Mouse (Mus musculus): ENCODE results near the gene Kctd15.

Gene Kctd15

DNA sequence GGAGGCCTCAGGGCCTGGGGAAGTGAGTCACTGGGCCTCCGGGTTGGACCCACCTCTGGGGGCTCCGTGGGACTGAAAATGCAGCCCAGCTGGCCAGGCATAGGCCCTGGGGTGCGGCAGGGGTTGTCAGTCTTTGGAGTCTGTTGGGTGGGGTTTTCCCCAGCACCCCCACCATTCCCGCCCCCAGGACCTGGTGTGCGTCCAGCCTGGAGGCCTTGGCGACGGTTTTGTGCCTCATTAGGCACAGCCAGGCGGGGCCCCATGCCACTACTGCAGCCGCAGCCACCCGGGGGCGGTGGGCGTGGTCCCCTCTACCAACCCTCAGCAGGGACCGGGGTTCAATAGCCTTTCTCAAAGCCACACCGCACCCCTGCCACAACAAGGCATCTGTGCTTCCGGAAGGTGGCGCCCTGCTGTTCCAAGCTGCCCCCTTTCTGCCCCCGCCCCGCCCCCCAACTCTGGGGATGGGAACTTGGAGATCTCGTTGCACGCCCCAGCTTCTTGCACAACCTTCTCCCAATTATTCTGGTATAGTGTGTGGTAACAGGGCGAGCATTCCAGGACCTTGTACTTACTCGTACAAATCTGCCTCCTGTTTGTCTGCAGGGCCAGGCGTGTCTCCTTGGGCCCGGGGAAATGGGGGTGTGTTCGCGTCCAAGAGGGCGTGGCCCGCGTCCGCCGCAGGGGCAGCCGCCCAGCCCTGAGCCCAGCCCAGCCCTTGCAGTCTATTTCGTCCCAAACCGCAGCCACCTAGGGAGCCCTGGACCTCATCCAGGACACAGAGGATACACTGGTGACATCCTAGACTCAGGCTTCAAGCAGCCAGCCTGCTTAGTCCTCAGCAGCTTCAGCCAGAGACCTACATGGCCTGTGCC, 26.1 kb downstream of the Kctd15 start:
- peak; percentile 93 for DNase-seq (ENCODE audit: extremely low read depth, low read depth, low spot score)

DNA sequence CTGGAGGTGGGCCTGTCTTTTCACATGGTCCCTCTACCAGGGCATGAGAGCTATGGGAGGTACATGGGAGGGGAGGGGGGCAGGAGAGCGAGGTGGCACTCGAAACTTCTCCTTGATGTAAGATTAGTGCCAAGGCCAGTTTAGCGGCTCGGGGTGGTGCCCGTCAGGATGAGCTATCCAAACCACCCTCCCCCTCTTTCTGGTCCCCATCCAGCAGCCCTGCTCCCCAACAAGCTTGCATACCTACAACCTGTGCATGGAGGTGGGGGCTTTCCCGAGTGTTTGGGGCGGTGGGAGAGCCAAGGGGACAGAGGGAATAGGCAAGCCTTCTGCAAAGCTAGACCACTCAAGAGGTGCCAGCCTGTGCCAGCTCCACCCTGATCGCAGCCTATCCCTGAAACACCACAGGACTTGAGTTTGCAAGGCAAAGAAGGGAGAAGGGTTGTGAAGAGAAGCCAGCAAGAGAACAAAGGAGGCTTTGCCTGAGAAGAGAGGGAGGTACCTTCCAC, 26.8 kb downstream of the Kctd15 start:
- DNase-seq (ENCODE audit: extremely low read depth, low read depth, low spot score): no peak

DNA sequence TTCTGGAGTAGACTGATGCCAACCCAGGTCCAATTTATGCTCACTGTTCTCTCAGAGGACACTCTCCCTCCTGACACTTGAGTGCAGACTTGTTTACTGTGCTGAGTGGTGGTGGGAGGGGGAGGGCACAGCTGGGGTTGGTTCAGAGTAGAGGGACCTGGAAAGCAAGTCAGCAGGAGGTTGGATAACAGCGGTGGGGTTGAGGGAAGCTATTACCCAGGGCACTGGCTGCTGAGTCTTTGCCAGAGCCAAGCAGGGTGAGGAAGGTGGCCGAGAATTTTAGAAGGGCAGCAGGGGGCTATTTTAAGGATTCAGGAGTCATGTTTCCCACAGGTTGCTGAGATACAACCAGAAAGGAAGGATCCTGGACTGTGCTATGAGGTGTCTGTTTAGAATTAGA, 36.1 kb downstream of the Kctd15 start:
- no peak for DNase-seq (ENCODE audit: extremely low read depth, low read depth, low spot score)

DNA sequence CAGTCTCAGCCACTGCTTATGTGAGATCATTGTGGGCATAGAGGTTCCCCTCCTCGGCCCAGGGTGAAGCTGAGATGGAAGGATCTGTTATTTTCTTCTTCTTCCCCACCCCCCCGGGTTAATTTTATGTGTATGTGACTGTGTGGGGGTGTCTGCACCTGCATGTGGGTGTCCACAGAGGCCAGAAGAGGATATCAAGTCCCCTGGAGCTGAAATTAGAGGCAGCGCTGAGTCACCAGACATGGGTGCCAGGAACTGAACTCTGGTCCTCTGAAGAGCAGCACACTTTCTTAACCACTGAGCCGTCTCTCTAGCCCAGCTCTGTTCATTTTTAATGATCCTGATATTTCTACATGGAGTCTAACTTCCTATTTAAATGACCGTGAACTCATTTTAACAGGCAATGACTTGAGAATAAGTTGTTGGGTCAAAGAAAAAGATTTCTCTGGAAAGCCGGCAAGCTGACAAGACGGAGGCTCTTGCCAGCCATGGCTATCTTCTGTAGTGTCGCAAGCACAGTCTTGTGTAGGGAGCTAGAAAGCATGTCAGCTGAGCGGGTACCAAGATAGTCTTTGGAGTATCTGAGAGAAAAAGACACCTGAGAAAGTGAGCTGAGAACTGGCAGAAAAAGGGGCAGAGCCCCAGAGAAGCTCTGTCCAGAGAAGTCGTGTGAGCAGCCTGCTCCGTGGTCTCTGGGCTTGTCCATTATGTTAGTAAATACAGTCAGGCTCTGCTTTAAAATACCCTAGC, 38.2 kb downstream of the Kctd15 start:
- no peak for DNase-seq (ENCODE audit: extremely low read depth, low read depth, low spot score)

DNA sequence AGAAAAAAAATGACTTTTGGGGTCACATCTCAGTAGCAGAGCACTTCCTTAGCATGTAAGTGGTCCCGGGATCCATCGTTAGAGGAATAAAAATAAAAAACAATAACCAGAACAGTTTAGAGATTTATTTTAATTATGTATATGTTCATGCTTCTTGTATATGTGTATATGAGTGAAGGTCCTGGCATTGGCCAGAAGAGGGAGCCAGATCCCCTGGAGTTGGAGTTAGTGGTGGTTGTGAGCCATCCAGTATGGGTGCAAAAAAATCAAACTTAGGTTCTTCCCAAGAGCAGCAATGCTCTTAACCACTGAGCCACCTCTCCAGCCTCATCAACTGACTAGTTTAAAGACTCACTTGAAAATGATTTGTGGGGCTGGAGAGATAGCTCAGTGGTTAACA, 40.3 kb downstream of the Kctd15 start:
- no peak for DNase-seq (ENCODE audit: extremely low read depth, low read depth, low spot score)

DNA sequence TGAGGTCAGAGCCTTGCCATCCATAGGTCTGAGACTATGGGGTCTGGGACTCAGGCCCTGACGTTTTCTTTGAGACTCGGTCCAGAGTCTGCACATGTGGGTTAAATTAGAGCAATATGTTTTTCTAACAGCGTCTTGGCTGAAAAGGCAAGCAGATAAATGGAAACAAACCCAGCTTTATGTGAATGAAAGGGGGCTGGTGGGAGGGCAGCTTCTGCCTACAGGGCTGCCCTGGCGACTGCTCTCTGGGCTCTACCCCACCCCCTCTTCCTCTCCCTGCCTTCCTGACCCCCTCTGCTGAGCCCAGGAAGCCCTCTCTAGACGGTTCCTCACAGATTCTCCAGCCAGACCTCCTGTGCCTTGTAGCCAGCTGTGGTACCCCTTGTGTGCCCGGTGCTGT, 46.1 kb downstream of the Kctd15 start:
- no peak for DNase-seq (ENCODE audit: extremely low read depth, low read depth, low spot score)

DNA sequence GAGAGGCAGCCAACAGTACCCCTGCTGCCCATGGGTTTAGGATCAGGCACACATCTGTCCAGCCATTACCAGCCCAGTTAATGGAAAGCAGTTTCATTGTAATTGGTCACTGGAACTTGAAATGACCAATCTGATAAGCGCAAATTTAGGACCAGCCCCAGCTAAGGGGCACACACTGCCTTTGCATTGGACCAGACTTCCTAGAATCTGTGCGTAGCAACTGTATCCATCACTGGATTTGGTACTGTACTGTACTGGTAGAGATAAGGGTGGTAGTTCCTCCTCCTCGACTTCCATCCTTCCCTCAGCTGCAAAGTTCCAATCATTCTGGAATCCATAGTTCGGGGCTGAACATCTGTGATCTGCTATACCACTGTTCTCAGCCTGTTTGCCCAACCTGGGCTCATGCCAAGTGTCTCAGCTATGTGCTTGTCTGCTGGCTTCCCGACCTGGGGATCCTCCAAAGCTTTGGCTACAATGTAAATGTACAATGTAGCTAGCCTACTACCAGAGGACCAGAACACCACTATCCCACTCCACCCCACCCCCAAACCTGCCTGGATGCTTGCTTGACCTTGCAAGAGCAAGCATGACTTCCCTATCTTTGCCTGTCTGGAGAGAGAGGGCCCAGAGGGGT, 49.1 kb downstream of the Kctd15 start:
- DNase-seq (ENCODE audit: extremely low read depth, low read depth, low spot score): no peak

DNA sequence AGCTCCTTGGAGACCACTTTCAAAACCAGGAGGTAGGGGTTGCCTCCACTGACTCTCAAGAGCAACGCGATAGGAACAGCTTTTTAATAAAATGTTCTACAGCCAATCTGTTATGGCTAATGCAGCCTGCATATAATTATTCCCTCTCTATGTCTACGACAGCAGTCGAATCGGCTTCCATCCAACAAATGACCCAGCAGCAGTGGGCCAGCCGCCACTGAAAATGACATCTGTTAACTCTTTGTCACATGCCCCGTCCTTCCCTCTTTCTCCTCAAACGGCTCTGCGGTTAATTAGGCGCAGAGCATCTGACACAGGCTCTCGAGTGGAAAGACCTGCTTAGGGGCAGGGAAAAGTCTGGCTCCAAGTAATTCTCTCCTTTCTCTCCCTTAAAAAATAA, 49.8 kb downstream of the Kctd15 start:
- DNase-seq (ENCODE audit: extremely low read depth, low read depth, low spot score): no peak

DNA sequence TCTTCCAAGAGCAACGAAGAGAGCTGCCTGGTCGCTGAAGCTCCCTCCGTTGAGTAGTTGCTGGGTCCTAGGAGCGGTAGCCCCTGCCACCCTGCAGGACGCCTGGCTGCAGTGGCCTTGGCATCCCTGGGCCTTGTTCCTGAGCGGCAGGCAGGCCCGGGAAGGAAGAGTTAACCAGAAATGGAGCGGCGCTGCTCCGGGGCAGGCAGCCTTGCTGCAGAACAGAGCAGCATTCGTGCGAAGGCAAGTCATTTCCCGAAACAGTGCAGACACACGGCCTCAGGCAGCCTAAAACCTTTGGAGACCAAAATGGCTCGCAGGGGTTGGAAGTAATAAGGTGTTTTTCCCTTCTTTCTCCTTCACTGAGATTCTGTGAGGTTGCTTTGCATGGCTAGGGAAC, 50.5 kb downstream of the Kctd15 start:
- DNase-seq (ENCODE audit: extremely low read depth, low read depth, low spot score): no peak

DNA sequence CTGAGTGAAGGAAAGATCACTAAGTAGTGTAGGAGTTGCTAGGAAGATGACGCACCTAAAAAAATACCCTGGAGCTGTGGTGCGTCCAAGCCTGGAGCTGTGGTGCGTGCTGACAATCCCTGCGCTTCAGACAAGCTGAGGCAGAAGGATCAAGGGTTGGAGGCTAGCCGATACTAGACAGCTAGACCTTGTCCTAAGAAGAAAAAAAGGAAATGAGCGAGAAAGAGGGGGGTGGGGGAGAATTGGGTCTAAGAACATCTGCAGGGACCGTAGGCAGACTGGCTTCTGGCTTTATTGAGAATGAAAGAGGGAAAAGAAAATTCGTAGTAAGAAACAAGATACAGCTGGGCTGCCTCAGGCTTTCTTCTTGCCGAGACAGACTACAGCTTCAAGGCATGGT, 58.0 kb downstream of the Kctd15 start:
- DNase-seq (ENCODE audit: extremely low read depth, low read depth, low spot score): no peak

DNA sequence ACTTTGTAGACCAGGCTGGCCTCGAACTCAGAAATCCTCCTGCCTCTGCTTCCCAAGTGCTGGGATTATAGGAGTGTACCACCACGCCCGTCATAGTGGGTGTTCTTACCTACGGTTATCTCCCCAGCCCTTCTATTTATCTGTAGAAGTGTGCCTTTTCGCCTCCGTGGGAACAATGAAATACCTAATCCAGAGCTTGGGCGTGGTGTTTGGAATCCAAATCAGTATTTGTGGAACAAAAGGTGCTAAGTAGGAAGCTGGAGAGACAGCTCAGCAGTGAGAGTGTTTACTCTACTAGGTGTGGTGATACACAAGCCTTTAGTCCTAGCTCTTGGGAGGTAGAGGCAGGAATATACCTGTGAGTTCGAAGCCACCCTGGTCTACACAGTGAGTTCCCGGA, 58.5 kb downstream of the Kctd15 start:
- DNase-seq (ENCODE audit: extremely low read depth, low read depth, low spot score): no peak

DNA sequence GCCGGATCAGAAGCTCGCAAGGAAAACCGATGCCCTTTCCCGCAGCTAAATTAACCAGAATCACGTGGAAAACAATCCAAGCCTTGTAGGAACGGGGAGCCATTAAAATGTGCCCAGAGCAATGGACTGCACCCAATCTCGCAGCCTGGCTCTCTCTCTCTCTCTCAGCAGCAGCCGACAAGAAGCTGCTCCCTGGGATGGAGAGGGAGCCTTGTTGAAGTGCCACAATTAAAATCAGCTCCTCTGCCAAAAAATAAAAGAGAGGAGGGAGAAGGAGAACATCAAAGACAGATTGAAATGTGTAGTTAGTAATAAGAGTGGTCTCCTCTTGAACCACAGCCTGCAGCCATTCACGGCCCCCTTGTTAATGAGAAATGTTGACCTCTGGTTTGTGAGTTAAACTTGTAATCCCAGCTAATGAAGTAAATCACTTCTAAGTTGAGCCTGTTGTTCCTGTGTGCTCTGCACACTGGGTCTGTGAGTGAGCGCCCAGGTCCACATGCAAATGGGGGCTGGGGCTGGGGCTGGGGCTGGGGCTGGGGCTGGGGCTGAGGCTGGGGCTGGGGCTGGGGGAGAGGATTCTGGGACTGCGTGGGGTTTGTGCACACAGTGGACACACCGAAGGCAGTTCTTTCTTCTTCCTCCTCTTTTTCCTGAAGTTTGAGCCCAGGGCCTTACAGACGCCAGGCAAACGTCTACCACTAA, 59.8 kb downstream of the Kctd15 start:
- no peak for DNase-seq (ENCODE audit: extremely low read depth, low read depth, low spot score)

DNA sequence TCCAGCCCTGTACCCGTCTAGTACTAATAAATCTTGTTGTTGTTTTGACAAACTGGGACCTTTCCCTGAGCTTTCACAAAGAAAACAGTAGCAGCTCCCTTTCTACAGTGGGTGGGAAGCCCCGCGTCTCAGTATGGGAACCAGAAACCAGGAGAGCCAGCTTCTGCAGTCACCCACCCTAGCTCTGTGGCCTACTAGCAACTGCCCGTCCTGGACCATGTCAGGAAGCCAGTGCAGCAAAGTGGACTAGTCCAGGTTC, 61.3 kb downstream of the Kctd15 start:
- DNase-seq (ENCODE audit: extremely low read depth, low read depth, low spot score): no peak

DNA sequence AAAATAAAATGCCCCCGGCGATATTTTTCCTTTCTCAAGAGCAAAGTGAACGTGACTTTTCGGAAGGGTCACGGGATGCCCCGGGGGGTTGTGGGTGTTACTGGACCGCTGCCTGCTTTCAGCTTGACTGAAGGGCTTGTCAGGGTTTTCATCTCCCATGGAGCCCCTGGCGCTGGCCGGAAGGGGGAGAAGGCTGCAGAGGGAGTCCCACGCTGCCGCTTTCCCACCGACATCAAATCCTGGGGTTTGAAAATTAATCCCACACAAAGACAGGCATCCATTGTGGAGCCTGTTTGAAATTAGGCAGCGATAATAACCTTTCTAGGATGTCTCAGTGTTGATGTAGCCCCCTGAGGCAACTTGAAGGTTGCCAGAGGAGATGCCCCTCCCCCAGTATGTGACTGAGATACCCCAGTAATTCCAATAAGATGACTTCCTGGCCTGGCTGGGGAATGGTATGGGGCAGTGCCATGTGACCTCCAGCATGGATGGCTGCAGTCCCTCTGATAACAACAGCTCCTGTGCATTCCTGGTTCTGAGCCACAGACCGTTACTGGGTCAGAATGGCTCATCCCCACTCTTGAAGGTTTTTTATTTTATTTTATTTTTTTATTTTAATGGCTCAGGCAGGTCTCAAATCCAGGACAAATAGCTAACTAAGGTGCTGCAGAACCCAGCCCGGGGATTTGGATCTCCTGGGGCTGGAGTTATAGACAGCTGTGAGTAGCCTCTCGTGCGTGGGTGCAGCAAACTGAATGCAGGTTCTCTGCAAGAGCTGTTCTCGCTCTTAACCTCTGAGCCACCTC, 61.8 kb downstream of the Kctd15 start:
- DNase-seq (ENCODE audit: extremely low read depth, low read depth, low spot score): no peak

DNA sequence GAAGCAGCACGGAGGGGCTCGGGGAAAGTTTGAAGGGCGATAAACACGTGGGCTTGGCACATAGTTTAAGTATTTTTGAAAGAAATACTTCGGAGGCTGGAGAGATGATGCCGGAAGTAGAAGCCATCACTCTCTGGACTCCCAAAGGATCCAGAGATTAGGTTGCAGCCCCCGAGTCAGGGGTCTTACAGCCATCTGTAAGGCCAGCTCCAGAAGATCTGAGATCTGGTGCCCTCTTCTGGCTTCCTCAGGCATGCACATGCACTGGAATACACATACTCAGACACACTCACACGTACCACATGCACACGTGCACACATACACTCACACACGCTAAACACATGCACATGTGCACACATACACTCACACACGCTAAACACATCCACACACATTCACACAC, 65.8 kb downstream of the Kctd15 start:
- DNase-seq (ENCODE audit: extremely low read depth, low read depth, low spot score): no peak

Measured in fat pad, adult 2 months (tissue).